Mouse (Mus musculus) forebrain, embryonic 11.5 days (tissue): ENCODE data around the gene Gm20388. TPM values are rescaled to one million over a fixed set of nuclear protein-coding genes. Genes with fewer than 3 reads are reported as not detected.

ENCODE experiments used
- ATAC-seq: fragments of 200-750 bp; cut with Nextera tagmentation; replicated peaks from 2 replicates; pipeline ENCODE4 v1.8.0; 2017; ENCODE audit warnings: moderate TSS enrichment; ENCODE audit not compliant: low FRiP score
- DNase-seq: peaks from one replicate; pipeline ENCODE4 v3.0.0-alpha.2; 2017; ENCODE audit warnings: low spot score
- H3K27ac ChIP-seq: fragments of 300-500 bp; sonication (generic); 2 replicates; pipeline ENCODE4 v1.5.1; 2014; ENCODE audit warnings: low read depth, low read length
- H3K27me3 ChIP-seq: fragments of 300-500 bp; sonication (generic); 2 replicates; pipeline ENCODE4 v1.6.1; 2014; ENCODE audit warnings: mild to moderate bottlenecking, low read length, mixed read lengths; ENCODE audit not compliant: control insufficient read depth, insufficient read depth
- H3K36me3 ChIP-seq: fragments of 300-500 bp; sonication (generic); 2 replicates; pipeline ENCODE4 v1.6.1; 2014; ENCODE audit warnings: mild to moderate bottlenecking, low read length, moderate library complexity, mixed read lengths; ENCODE audit not compliant: control insufficient read depth, insufficient read depth
- H3K4me1 ChIP-seq: fragments of 300-500 bp; sonication (generic); replicated peaks from 2 replicates; pipeline ENCODE4 v1.6.1; 2014; ENCODE audit warnings: low read length, mixed read lengths; ENCODE audit not compliant: control insufficient read depth, insufficient read depth
- H3K4me2 ChIP-seq: fragments of 300-500 bp; sonication (generic); 2 replicates; pipeline ENCODE4 v1.6.1; 2014; ENCODE audit warnings: low read depth, mild to moderate bottlenecking, low read length, moderate library complexity, mixed read lengths; ENCODE audit not compliant: severe bottlenecking
- H3K4me3 ChIP-seq: fragments of 300-500 bp; sonication (generic); 2 replicates; pipeline ENCODE4 v1.5.1; 2014; ENCODE audit warnings: low read depth, low read length
- H3K9ac ChIP-seq: fragments of 300-500 bp; sonication (generic); 2 replicates; pipeline ENCODE4 v1.6.1; 2014; ENCODE audit warnings: low read length
- H3K9me3 ChIP-seq: fragments of 300-500 bp; sonication (generic); 2 replicates; pipeline ENCODE4 v1.6.1; 2016; ENCODE audit warnings: low read length, mixed read lengths; ENCODE audit not compliant: control insufficient read depth
- WGBS: fragments of 180-500 bp; shearing (Covaris S2); extraction: QIAGEN DNeasy Blood & Tissue Kit; methylation state at CpG from one replicate; pipeline ENCODE4 v1.1.7; 2014; 5-methylcytosine and 5-hydroxymethylcytosine counted together
- polyA plus RNA-seq: library from polyadenylated mRNA; unstranded; fragments of >200 nt; fragmentation: Nextera tagmentation; extraction: Ambion mirVana; gene quantifications from 2 replicates; pipeline ENCODE4 v1.2.1, GENCODE M21; 2014

Gm20388 gene
- polyA plus RNA-seq, 1 experiment from 2014 or later = not detected

DNA sequence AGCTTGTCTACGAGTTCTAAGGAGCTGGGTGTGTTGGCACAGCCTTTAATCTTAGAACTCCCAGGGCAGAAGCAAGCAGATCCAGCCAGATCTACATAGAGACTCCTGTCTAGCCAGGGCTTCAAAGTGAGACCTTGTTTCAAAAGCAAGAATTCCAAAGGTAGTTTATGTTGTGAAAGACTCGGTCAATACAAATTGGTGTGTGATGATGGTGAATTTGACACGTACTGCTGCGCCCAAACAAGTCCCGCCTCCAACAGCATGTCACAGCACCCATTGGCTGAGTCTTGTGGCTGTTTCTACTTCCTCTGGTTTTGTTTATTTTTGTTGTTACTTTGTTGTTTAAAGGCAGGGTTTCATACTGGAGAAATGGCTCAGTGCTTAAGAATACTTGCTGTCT lies 3901.6 kb downstream of the Gm20388 start:
- H3K4me3 ChIP-seq = no peak overlapping the region
- WGBS = 90% methylated on average over 5 of the region's 5 CpGs
- H3K36me3 ChIP-seq = no peaks in the 10 kb centered on the region
- H3K27ac ChIP-seq = no peak overlapping the region
- no peaks in the 10 kb centered on the region for H3K27me3 ChIP-seq
- no peak overlapping the region for H3K4me2 ChIP-seq
- ATAC-seq = no peak
- no peak for DNase-seq
- no peak overlapping the region for H3K9ac ChIP-seq
- H3K9me3 ChIP-seq = no peaks in the 10 kb centered on the region
- peaks cover 4% of the 10 kb centered on the region for H3K4me1 ChIP-seq

DNA sequence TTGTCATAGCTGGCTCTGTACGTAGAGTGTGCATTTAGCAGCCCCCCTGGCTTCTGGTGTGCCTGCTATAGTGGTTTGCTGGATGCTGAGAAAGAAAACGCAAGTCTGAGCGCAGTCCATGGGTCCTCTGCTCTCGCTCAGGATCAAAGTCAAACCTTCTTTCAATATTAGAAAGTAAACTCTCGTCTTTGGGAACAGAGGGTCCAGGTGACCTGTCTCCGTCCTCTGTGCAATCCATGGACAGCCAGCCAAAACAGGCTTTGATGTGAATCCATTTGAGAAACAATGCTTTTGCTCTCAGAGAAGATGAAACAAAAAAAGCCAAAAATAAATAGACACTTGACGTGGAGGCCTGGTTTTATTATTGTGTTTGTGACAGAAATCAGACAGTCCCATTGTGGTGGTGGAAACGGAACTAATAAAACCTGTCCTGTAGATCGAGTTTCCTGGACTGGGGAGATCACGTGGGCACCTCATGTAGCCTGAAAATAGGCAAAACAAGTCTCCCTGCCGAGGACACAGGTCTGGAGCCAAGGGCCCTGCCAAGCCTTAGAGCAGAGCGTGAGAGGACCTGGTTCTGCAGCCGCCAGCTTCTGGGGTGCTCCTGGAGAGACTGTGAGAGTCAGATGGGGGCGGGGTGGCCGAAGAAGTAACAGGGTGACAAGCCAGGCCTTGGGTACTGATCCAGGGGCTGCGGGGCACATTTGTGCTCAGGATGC lies 3902.7 kb downstream of the Gm20388 start:
- Histone ChIP-seq H3K4me1 (no peaks in the 10 kb centered on the region), H3K9ac (no peak overlapping the region), H3K4me3 (no peak overlapping the region), H3K4me2 (no peak overlapping the region), H3K27me3 (no peaks in the 10 kb centered on the region), H3K27ac (no peak overlapping the region), H3K36me3 (no peaks in the 10 kb centered on the region), H3K9me3 (no peaks in the 10 kb centered on the region)
- DNase-seq (no peak), ATAC-seq (no peak)
- 87% methylated on average over 16 of the region's 16 CpGs for WGBS

DNA sequence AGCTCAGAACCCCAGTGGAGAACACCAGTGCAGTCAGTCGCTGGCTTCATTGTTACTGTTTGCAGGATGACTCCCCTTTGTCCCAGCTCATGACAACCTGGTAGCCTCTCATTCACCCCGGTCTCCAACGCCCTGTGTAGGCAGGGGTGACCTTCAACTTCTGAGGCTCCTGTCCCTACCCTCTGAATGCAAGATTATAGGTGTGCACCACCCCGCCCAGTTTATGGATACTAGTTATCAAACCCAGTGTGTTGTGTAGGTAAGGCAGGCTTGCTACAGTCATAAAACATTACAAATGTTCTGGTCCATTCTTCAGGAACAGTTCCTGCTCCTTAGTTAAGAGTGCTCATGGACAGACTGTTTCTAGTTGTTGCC lies 3903.2 kb downstream of the Gm20388 start:
- Histone ChIP-seq H3K4me2 (no peak overlapping the region), H3K9ac (no peak overlapping the region), H3K27ac (no peak overlapping the region), H3K4me3 (no peak overlapping the region), H3K27me3 (no peaks in the 10 kb centered on the region), H3K9me3 (no peaks in the 10 kb centered on the region), H3K36me3 (no peaks in the 10 kb centered on the region), H3K4me1 (no peaks in the 10 kb centered on the region)
- DNase-seq = no peak
- ATAC-seq = no peak
- 86% methylated on average over 4 of the region's 4 CpGs for WGBS

DNA sequence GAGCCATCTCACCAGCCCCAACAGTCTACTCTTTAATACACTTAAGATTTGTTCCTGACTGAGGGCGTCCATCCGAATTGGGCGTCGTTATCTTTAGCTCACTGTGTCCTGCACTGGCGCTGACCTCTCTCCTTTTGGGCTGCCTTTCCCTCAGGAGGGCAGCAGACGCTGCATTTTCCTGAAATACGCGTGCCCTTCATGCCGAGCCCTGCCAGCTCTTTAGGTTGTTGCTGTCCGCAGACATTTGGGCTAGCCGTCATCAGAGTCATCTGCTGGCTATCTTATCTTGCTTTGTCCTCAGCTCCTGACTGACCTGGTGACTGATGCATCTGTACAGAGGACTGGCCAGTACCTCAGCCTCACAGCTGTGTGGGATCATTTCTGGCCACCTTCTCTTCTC lies 3904.7 kb downstream of the Gm20388 start:
- H3K36me3 ChIP-seq = no peaks in the 10 kb centered on the region

DNA sequence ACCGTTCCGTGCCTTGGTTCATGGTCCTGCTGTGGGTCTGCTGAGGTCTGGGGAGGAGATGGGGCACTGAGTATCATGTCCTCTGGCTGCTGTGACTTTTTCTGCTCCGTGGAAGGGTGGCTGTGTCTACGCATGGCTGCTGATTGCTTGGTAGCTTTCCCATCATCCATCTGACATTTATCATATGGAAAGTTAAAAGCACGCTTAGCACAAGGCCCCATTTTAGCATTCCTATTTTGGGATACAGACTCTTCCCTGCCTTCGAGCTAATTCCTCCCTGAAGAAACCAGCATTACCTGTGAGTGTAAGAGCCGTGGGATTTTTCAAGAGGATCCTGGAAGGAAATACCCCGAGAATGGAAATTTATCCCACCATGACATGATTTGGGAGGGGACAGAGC lies 3906.3 kb downstream of the Gm20388 start:
- ATAC-seq = no peak
- H3K9me3 ChIP-seq = no peaks in the 10 kb centered on the region

More for the DNA sequence above, 3904.7 kb downstream of the Gm20388 start:
- no peaks in the 10 kb centered on the region for H3K27me3 ChIP-seq
- H3K4me2 ChIP-seq = no peak overlapping the region
- H3K9me3 ChIP-seq = no peaks in the 10 kb centered on the region
- DNase-seq = no peak
- H3K4me3 ChIP-seq = no peak overlapping the region
- no peak overlapping the region for H3K27ac ChIP-seq
- H3K4me1 ChIP-seq = no peaks in the 10 kb centered on the region
- no peak for ATAC-seq
- H3K9ac ChIP-seq = no peak overlapping the region
- WGBS = 89% methylated on average over 11 of the region's 11 CpGs

DNA sequence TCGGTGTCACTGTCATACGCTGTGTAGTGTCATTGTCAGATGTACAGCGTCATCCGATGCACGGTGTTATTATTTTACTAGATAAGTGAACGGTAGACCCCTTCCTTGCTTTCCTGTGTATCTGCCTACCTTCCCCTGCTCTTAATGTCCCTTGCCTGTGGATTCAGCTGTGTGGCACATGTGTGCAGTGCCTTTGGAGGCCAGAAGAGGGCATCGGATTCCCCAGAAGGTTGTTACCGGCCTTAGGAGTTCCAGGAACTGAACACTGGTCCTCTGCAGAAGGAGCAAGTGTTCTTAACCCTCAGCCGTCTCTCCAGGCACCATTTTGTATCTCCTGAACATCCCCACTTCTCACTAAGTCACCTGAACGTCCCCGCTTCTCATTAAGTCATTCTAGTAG lies 3907.1 kb downstream of the Gm20388 start:
- H3K9me3 ChIP-seq = no peaks in the 10 kb centered on the region
- H3K4me3 ChIP-seq = no peak overlapping the region
- H3K27ac ChIP-seq = no peak overlapping the region
- ATAC-seq (no peak), DNase-seq (no peak)
- WGBS = 93% methylated on average over 11 of the region's 11 CpGs
- H3K4me2 ChIP-seq = no peak overlapping the region
- no peaks in the 10 kb centered on the region for H3K4me1 ChIP-seq
- H3K9ac ChIP-seq = no peak overlapping the region
- H3K36me3 ChIP-seq = no peaks in the 10 kb centered on the region
- H3K27me3 ChIP-seq = no peaks in the 10 kb centered on the region

More for the DNA sequence above, 3906.3 kb downstream of the Gm20388 start:
- WGBS = 94% methylated on average over 8 of the region's 8 CpGs
- Histone ChIP-seq H3K9ac (no peak overlapping the region), H3K4me1 (no peaks in the 10 kb centered on the region), H3K4me2 (no peak overlapping the region), H3K27me3 (no peaks in the 10 kb centered on the region), H3K4me3 (no peak overlapping the region), H3K27ac (no peak overlapping the region), H3K36me3 (no peaks in the 10 kb centered on the region)
- no peak for DNase-seq

DNA sequence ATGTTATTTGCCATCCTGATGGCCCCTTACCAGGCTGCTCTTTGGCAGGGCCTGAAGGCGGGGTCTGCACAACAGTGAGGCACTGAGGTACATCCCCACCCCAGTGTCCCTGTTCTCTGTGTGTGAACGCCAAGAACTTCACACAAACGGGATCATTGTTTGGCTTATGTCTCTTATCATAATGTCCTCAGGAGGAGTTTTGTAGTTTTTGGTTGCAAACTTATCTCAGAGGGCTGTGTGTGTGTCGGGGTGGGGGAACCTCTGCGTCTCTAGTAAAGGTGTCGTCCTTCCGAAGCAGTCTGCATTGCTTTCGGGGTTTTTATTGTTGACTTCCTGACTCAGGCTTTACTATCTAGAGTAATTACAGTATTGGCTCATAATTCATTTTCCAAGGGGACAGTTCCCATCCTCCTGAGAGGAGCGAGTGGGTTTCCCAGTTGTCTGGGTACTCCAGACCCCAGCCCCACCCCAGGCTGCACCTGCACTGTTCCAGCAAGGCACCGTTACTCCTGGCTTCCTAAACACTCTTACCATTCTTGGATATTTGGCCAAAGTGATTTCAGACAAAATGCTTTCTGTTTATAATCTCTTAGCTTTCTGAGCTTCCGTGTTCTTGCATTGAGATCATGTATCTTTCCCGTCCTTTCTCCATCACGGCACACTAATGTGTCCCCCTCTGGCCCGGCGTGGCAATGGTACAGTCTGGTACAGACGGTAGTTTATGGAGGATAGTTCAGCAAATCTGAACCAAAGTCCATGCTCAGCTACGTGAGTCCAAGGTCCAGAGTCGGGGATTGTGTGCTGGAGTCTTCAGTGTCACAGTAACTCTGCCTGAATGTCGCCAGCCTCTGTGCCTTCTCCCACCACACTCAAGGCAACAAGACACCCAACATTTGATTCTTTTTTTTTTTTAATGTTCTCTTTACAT lies 3909.3 kb downstream of the Gm20388 start:
- H3K9ac ChIP-seq = no peak overlapping the region
- H3K9me3 ChIP-seq = no peaks in the 10 kb centered on the region
- no peak for ATAC-seq
- WGBS = 93% methylated on average over 19 of the region's 19 CpGs
- DNase-seq = no peak
- no peak overlapping the region for H3K4me3 ChIP-seq
- H3K27ac ChIP-seq = no peak overlapping the region
- H3K4me1 ChIP-seq = no peaks in the 10 kb centered on the region
- H3K36me3 ChIP-seq = no peaks in the 10 kb centered on the region; the same call in 1 of the 2 replicates
- no peaks in the 10 kb centered on the region for H3K27me3 ChIP-seq
- H3K4me2 ChIP-seq = no peak overlapping the region

DNA sequence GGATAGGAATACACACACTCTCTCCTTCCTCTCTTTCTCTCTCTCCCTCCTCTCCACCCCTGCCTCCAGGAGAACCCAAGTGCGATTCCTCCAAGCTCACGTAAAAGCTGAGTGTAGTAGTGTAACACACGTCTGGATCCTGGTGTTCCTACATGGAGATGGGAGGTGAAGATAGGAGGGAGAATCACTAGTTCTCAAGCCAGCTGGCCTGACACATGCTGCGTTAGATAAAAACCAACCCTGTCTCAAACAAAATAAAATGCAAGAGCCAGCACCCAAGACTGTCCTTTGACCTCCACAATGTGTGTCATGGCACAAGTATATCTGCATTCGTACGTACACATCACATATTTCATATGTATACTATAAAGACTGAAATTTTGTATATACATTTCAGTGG lies 3910.1 kb downstream of the Gm20388 start:
- Histone ChIP-seq H3K27ac (no peak overlapping the region), H3K4me2 (no peak overlapping the region), H3K4me1 (no peaks in the 10 kb centered on the region), H3K36me3 (no peaks in the 10 kb centered on the region; the same call in 1 of the 2 replicates), H3K9ac (no peak overlapping the region), H3K9me3 (no peaks in the 10 kb centered on the region), H3K4me3 (no peak overlapping the region), H3K27me3 (no peaks in the 10 kb centered on the region)
- WGBS = 97% methylated on average over 6 of the region's 6 CpGs
- ATAC-seq = no peak
- no peak for DNase-seq
